Mouse (Mus musculus) heart, adult 8-10 months (tissue): ENCODE results near the gene Podxl. TPM values are rescaled to one million over a fixed set of nuclear protein-coding genes. Genes with fewer than 3 reads are reported as not detected.

Experiments used
- DNase-seq: peaks from one replicate; pipeline ENCODE4 v3.0.0; 2022; ENCODE audit warnings: low spot score
- total RNA-seq, 4 experiments: library from RNA; stranded (reverse); gene quantifications; 2 replicates each; pipeline ENCODE4 v1.2.4; 2022

Gene Podxl
- total RNA-seq: 10 to 100 TPM; 75.2 to 81.7 (median 75.7) TPM

- DNase-seq: peak; percentile 78
Measured at GRCm38 (mm10) chr6:31563235-31564181, at the start of gene Podxl. Podxl (minus strand) TSS chr6:31563981.

- DNase-seq: no peak
Measured at GRCm38 (mm10) chr6:31612560-31613270, 48.9 kb upstream of the Podxl start.

GRCm38 (mm10) chr6:31606429-31606828, 42.6 kb upstream of the Podxl start:
- DNase-seq: no peak

- DNase-seq: no peak
Measured at GRCm38 (mm10) chr6:31604629-31605265, 41.0 kb upstream of the Podxl start.

- no peak for DNase-seq
Measured at GRCm38 (mm10) chr6:31602489-31602888, 38.7 kb upstream of the Podxl start.

- DNase-seq: no peak
Measured at GRCm38 (mm10) chr6:31601131-31601530, 37.4 kb upstream of the Podxl start.

- no peak for DNase-seq
Measured at GRCm38 (mm10) chr6:31599863-31600262, 36.1 kb upstream of the Podxl start.

GRCm38 (mm10) chr6:31598349-31598911, 34.6 kb upstream of the Podxl start:
- no peak for DNase-seq

- DNase-seq: no peak
Measured at GRCm38 (mm10) chr6:31597136-31597460, 33.3 kb upstream of the Podxl start.

- no peak for DNase-seq
Measured at GRCm38 (mm10) chr6:31596346-31597135, 32.8 kb upstream of the Podxl start.

GRCm38 (mm10) chr6:31592579-31593238, 28.9 kb upstream of the Podxl start:
- DNase-seq: peak; percentile 68

GRCm38 (mm10) chr6:31592128-31592527, 28.3 kb upstream of the Podxl start:
- no peak for DNase-seq

- DNase-seq: no peak
Measured at GRCm38 (mm10) chr6:31591676-31592075, 27.9 kb upstream of the Podxl start.

GRCm38 (mm10) chr6:31590754-31591153, 27.0 kb upstream of the Podxl start:
- no peak for DNase-seq

GRCm38 (mm10) chr6:31589268-31589667, 25.5 kb upstream of the Podxl start:
- DNase-seq: peak; percentile 54

- no peak for DNase-seq
Measured at GRCm38 (mm10) chr6:31587655-31588054, 23.9 kb upstream of the Podxl start.

- DNase-seq: no peak
Measured at GRCm38 (mm10) chr6:31586127-31586526, 22.3 kb upstream of the Podxl start.

- no peak for DNase-seq
Measured at GRCm38 (mm10) chr6:31576151-31576550, 12.4 kb upstream of the Podxl start.

- DNase-seq: no peak
Measured at GRCm38 (mm10) chr6:31575063-31575462, 11.3 kb upstream of the Podxl start.

GRCm38 (mm10) chr6:31571459-31571858, 7.7 kb upstream of the Podxl start:
- no peak for DNase-seq
